Mouse (Mus musculus) lung, adult 2 months (tissue): ENCODE data around the gene Zfp637.

Source experiments
- CTCF ChIP-seq: fragments of 200-500 bp; IDR thresholded peaks from 2 replicates; pipeline ENCODE4 v1.5.1; 2011; ENCODE audit warnings: mild to moderate bottlenecking, low read length, control low read depth; ENCODE audit not compliant: insufficient read depth
- POLR2A ChIP-seq: fragments of 200-500 bp; IDR thresholded peaks from 2 replicates; pipeline ENCODE4 v1.6.1; 2011; ENCODE audit warnings: low read depth, mild to moderate bottlenecking, control low read depth, low read length, borderline replicate concordance; ENCODE audit errors: extremely low read depth

GRCm38 (mm10) chr6:117863751-117864150 is 22.8 kb downstream of the Zfp637 start:
- no peak for TF ChIP-seq CTCF
- TF ChIP-seq POLR2A: no peak
